Mouse (Mus musculus) embryonic facial prominence, embryonic 13.5 days (tissue): ENCODE results near the gene Tsx. TPM values are rescaled to one million over a fixed set of nuclear protein-coding genes. Genes with fewer than 3 reads are reported as not detected.

Experiments used
- ATAC-seq: fragments of 200-750 bp; cut with Nextera tagmentation; 2 replicates; pipeline ENCODE4 v1.8.0; 2017; ENCODE audit warnings: low read depth; ENCODE audit not compliant: insufficient number of reproducible peaks, insufficient read depth, low FRiP score, low TSS enrichment
- H3K27ac ChIP-seq: fragments of 300-500 bp; sonication (generic); 2 replicates; pipeline ENCODE4 v1.5.1; 2015; ENCODE audit warnings: moderate library complexity, mild to moderate bottlenecking, inconsistent platforms
- H3K27me3 ChIP-seq: fragments of 300-500 bp; sonication (generic); 2 replicates; pipeline ENCODE4 v1.6.1; 2015; ENCODE audit warnings: mild to moderate bottlenecking, inconsistent platforms
- H3K36me3 ChIP-seq: fragments of 300-500 bp; sonication (generic); 2 replicates; pipeline ENCODE4 v1.6.1; 2015; ENCODE audit warnings: mild to moderate bottlenecking, inconsistent platforms
- H3K4me1 ChIP-seq: fragments of 300-500 bp; sonication (generic); 2 replicates; pipeline ENCODE4 v1.6.1; 2015; ENCODE audit warnings: inconsistent platforms
- H3K4me2 ChIP-seq: fragments of 300-500 bp; sonication (generic); 2 replicates; pipeline ENCODE4 v1.6.1; 2015; ENCODE audit warnings: moderate library complexity, mild to moderate bottlenecking, inconsistent platforms
- H3K4me3 ChIP-seq: fragments of 300-500 bp; sonication (generic); 2 replicates; pipeline ENCODE4 v1.5.1; 2015; ENCODE audit warnings: mild to moderate bottlenecking, inconsistent platforms
- H3K9ac ChIP-seq: fragments of 300-500 bp; sonication (generic); 2 replicates; pipeline ENCODE4 v1.6.1; 2015; ENCODE audit warnings: mild to moderate bottlenecking, inconsistent platforms
- H3K9me3 ChIP-seq: fragments of 300-500 bp; sonication (generic); 2 replicates; pipeline ENCODE4 v1.6.1; 2016; ENCODE audit warnings: inconsistent platforms
- WGBS: fragments of 180-500 bp; shearing (Covaris S2); methylation state at CpG from one replicate; pipeline ENCODE4 v1.1.7; 2015; ENCODE audit warnings: mixed read lengths; 5-methylcytosine and 5-hydroxymethylcytosine counted together
- polyA plus RNA-seq: library from polyadenylated mRNA; unstranded; fragments of >200 nt; fragmentation: Nextera tagmentation; extraction: Ambion mirVana; gene quantifications from 2 replicates; pipeline ENCODE4 v1.2.1, GENCODE M21; 2015

The Tsx gene
- 0.53 and 0.80 TPM in 2 replicates for polyA plus RNA-seq

- H3K36me3 ChIP-seq: no peaks in the 10 kb centered on the region
- 71% methylated on average over 5 of the region's 5 CpGs for WGBS
- no peak within 1 kb of the TSS for H3K4me2 ChIP-seq
- no peak within 1 kb of the TSS for H3K4me3 ChIP-seq
- no peak within 1 kb of the TSS for H3K9ac ChIP-seq
- H3K27ac ChIP-seq: no peak within 1 kb of the TSS
- no peaks in the 10 kb centered on the region for H3K9me3 ChIP-seq
- no peak for ATAC-seq
- peaks cover 48% of the 10 kb centered on the region for H3K27me3 ChIP-seq
- H3K4me1 ChIP-seq: no peaks in the 10 kb centered on the region
Observed at GRCm38 (mm10) chrX:103414167-103414566, at the start of gene Tsx. Tsx (plus strand) TSS chrX:103414467.

- H3K27me3 ChIP-seq: peaks cover 25% of the 10 kb centered on the region
- no peak for ATAC-seq
- 73% methylated on average over 5 of the region's 5 CpGs for WGBS
- no peak overlapping the region for H3K9ac ChIP-seq
- no peaks in the 10 kb centered on the region for H3K36me3 ChIP-seq
- no peak overlapping the region for H3K4me2 ChIP-seq
- H3K9me3 ChIP-seq: no peaks in the 10 kb centered on the region
- no peak overlapping the region for H3K4me3 ChIP-seq
- no peaks in the 10 kb centered on the region for H3K4me1 ChIP-seq
- H3K27ac ChIP-seq: no peak overlapping the region
Observed at GRCm38 (mm10) chrX:103366201-103366600, 48.1 kb upstream of the Tsx start.

- Histone ChIP-seq H3K4me3 (no peak overlapping the region), H3K9ac (no peak overlapping the region), H3K4me1 (no peaks in the 10 kb centered on the region), H3K9me3 (no peaks in the 10 kb centered on the region), H3K27me3 (peaks cover 26% of the 10 kb centered on the region), H3K36me3 (no peaks in the 10 kb centered on the region), H3K27ac (no peak overlapping the region), H3K4me2 (no peak overlapping the region)
- no peak for ATAC-seq
- 78% methylated on average over 3 of the region's 3 CpGs for WGBS
Observed at GRCm38 (mm10) chrX:103368650-103369049, 45.6 kb upstream of the Tsx start.

- Histone ChIP-seq H3K27me3 (peaks cover 29% of the 10 kb centered on the region), H3K9ac (no peak overlapping the region), H3K4me1 (no peaks in the 10 kb centered on the region), H3K27ac (no peak overlapping the region), H3K36me3 (no peaks in the 10 kb centered on the region), H3K4me2 (no peak overlapping the region), H3K4me3 (no peak overlapping the region), H3K9me3 (no peaks in the 10 kb centered on the region)
- ATAC-seq: no peak
- 71% methylated on average over 2 of the region's 2 CpGs for WGBS
Observed at GRCm38 (mm10) chrX:103371221-103371620, 43.0 kb upstream of the Tsx start.

- H3K27ac ChIP-seq: no peak overlapping the region
- peaks cover 29% of the 10 kb centered on the region for H3K27me3 ChIP-seq
- no peaks in the 10 kb centered on the region for H3K9me3 ChIP-seq
- no peaks in the 10 kb centered on the region for H3K4me1 ChIP-seq
- no peak overlapping the region for H3K4me3 ChIP-seq
- no peak overlapping the region for H3K9ac ChIP-seq
- no peak for ATAC-seq
- no peak overlapping the region for H3K4me2 ChIP-seq
- no peaks in the 10 kb centered on the region for H3K36me3 ChIP-seq
- 46% methylated on average over 2 of the region's 2 CpGs for WGBS
Observed at GRCm38 (mm10) chrX:103371627-103372026, 42.6 kb upstream of the Tsx start.

- no peak overlapping the region for H3K27ac ChIP-seq
- 66% methylated on average over 5 of the region's 5 CpGs for WGBS
- H3K4me1 ChIP-seq: no peaks in the 10 kb centered on the region
- H3K36me3 ChIP-seq: no peaks in the 10 kb centered on the region
- H3K4me2 ChIP-seq: no peak overlapping the region
- ATAC-seq: no peak
- no peak overlapping the region for H3K4me3 ChIP-seq
- H3K27me3 ChIP-seq: peaks cover 24% of the 10 kb centered on the region; the same call in 1 of the 2 replicates
- no peaks in the 10 kb centered on the region for H3K9me3 ChIP-seq
- no peak overlapping the region for H3K9ac ChIP-seq
Observed at GRCm38 (mm10) chrX:103374250-103374649, 40.0 kb upstream of the Tsx start.

- Histone ChIP-seq H3K4me3 (no peak overlapping the region), H3K27me3 (peaks cover 24% of the 10 kb centered on the region; the same call in 1 of the 2 replicates), H3K4me1 (no peaks in the 10 kb centered on the region), H3K9me3 (no peaks in the 10 kb centered on the region), H3K36me3 (no peaks in the 10 kb centered on the region), H3K9ac (no peak overlapping the region), H3K27ac (no peak overlapping the region), H3K4me2 (no peak overlapping the region)
- no peak for ATAC-seq
- WGBS: 73% methylated on average over 3 of the region's 3 CpGs
Observed at GRCm38 (mm10) chrX:103384528-103384927, 29.7 kb upstream of the Tsx start.

GRCm38 (mm10) chrX:103388131-103388530 lies 26.1 kb upstream of the Tsx start:
- 76% methylated on average over 3 of the region's 3 CpGs for WGBS
- ATAC-seq: no peak
- Histone ChIP-seq H3K27me3 (peaks cover 17% of the 10 kb centered on the region; the same call in 1 of the 2 replicates), H3K36me3 (no peaks in the 10 kb centered on the region), H3K27ac (no peak overlapping the region), H3K4me1 (no peaks in the 10 kb centered on the region), H3K4me2 (no peak overlapping the region), H3K9ac (no peak overlapping the region), H3K4me3 (no peak overlapping the region), H3K9me3 (no peaks in the 10 kb centered on the region)

GRCm38 (mm10) chrX:103393841-103394240 lies 20.4 kb upstream of the Tsx start:
- H3K9ac ChIP-seq: no peak overlapping the region
- no peaks in the 10 kb centered on the region for H3K4me1 ChIP-seq
- H3K4me3 ChIP-seq: no peak overlapping the region
- no peak for ATAC-seq
- H3K27me3 ChIP-seq: peaks cover 20% of the 10 kb centered on the region; the same call in 1 of the 2 replicates
- 79% methylated on average over 1 of the region's 1 CpGs for WGBS
- no peaks in the 10 kb centered on the region for H3K9me3 ChIP-seq
- no peak overlapping the region for H3K27ac ChIP-seq
- no peak overlapping the region for H3K4me2 ChIP-seq
- no peaks in the 10 kb centered on the region for H3K36me3 ChIP-seq

- H3K36me3 ChIP-seq: no peaks in the 10 kb centered on the region
- no peak overlapping the region for H3K27ac ChIP-seq
- 0 out of 2 replicates have a peak overlapping the region, but pooled peaks have one; percentile 9 for H3K4me2 ChIP-seq
- no peak overlapping the region for H3K4me3 ChIP-seq
- H3K4me1 ChIP-seq: no peaks in the 10 kb centered on the region
- WGBS: 32% methylated on average over 13 of the region's 13 CpGs
- no peak overlapping the region for H3K9ac ChIP-seq
- peaks cover 25% of the 10 kb centered on the region for H3K27me3 ChIP-seq
- no peaks in the 10 kb centered on the region for H3K9me3 ChIP-seq
- ATAC-seq: no peak
Observed at GRCm38 (mm10) chrX:103405021-103405420, 9.2 kb upstream of the Tsx start.

GRCm38 (mm10) chrX:103421710-103422109 lies 7.4 kb downstream of the Tsx start, which contains the start of gene Gm26992:
Gm26992 (plus strand) TSS chrX:103422010.
- Histone ChIP-seq H3K36me3 (no peaks in the 10 kb centered on the region), H3K4me2 (no peak within 1 kb of the TSS), H3K27ac (no peak within 1 kb of the TSS), H3K4me1 (no peaks in the 10 kb centered on the region), H3K9ac (no peak within 1 kb of the TSS), H3K4me3 (no peak within 1 kb of the TSS), H3K9me3 (no peaks in the 10 kb centered on the region), H3K27me3 (peaks cover 20% of the 10 kb centered on the region)
- no peak for ATAC-seq
- WGBS: 82% methylated on average over 2 of the region's 2 CpGs

- Histone ChIP-seq H3K9ac (no peak overlapping the region), H3K36me3 (no peaks in the 10 kb centered on the region), H3K4me2 (no peak overlapping the region), H3K4me3 (no peak overlapping the region), H3K4me1 (no peaks in the 10 kb centered on the region), H3K27me3 (peaks cover 22% of the 10 kb centered on the region), H3K9me3 (no peaks in the 10 kb centered on the region), H3K27ac (no peak overlapping the region)
- ATAC-seq: no peak
- 67% methylated on average over 7 of the region's 7 CpGs for WGBS
Observed at GRCm38 (mm10) chrX:103427677-103428076, 13.4 kb downstream of the Tsx start.
